Mouse (Mus musculus) small intestine, adult 2 months (tissue): ENCODE data around the gene Dok4.

Source experiments
- CTCF ChIP-seq: fragments of 200-500 bp; IDR thresholded peaks from 2 replicates; pipeline ENCODE4 v1.5.1; 2012; ENCODE audit warnings: low read depth, mild to moderate bottlenecking, control low read depth, inconsistent platforms, low read length, moderate library complexity, mixed read lengths; ENCODE audit not compliant: insufficient replicate concordance, insufficient read length; ENCODE audit errors: extremely low read depth
- POLR2A ChIP-seq: fragments of 200-500 bp; IDR thresholded peaks from 2 replicates; pipeline ENCODE4 v1.6.1; 2012; ENCODE audit warnings: low read depth, mild to moderate bottlenecking, control low read depth, inconsistent platforms, low read length, moderate library complexity

- TF ChIP-seq CTCF: no peak
- TF ChIP-seq POLR2A: no peak
These were observed 47.3 kb upstream of the Dok4 start, which contains the start of gene Adgrg5 for GRCm38 (mm10) chr8:94923405-94923804.
